Mouse (Mus musculus) E14TG2a.4 (cell line): Measurements from ENCODE around the gene Capza1.
"Not testable (repeated sequence)": the region's sequence is repeated elsewhere in the genome, so short reads cannot be mapped to it uniquely, and the experiment has no call there.

Experiments used
- CTCF ChIP-seq: conservative IDR thresholded peaks from 2 replicates; pipeline ENCODE4 v1.5.1; 2014; ENCODE audit warnings: low read length
- POU5F1 ChIP-seq: IDR thresholded peaks from 2 replicates; pipeline ENCODE4 v1.6.1; 2014; ENCODE audit warnings: low read length, borderline replicate concordance

- TF ChIP-seq CTCF, POU5F1: not testable (repeated sequence)
These were observed 2.4 kb upstream of the Capza1 start for GRCm38 (mm10) chr3:104866674-104867073.
